Mouse (Mus musculus) urinary bladder, adult 2 months (tissue): Measurements from ENCODE around the gene Sfrp5. TPM values are rescaled to one million over a fixed set of nuclear protein-coding genes. Genes with fewer than 3 reads are reported as not detected.

Source experiments
- polyA plus RNA-seq: library from polyadenylated mRNA; depleted of rRNA; stranded (reverse); fragments of >200 nt; gene quantifications from 2 replicates; pipeline ENCODE4 v1.2.3, GENCODE M21; 2012; rRNA removed

Sfrp5 gene
- polyA plus RNA-seq, 1 experiment: 10.3 TPM

Other genes starting within 250 kb of the Sfrp5 start
- gene Mms19, start 221.1 kb downstream of the Sfrp5 start, polyA plus RNA-seq: 56.3 and 60.4 TPM in 2 replicates
- 33.2 and 39.2 TPM in 2 replicates for gene Ubtd1, start 220.5 kb downstream of the Sfrp5 start, polyA plus RNA-seq
- gene Ankrd2, start 166.3 kb downstream of the Sfrp5 start, polyA plus RNA-seq: 0.10 TPM in 1 of 2 replicates, not detected in the other
- 2.4 and 2.7 TPM in 2 replicates for gene Hoga1, start 156.6 kb downstream of the Sfrp5 start, polyA plus RNA-seq
- gene 4933411K16Rik, start 150.0 kb downstream of the Sfrp5 start, polyA plus RNA-seq: 0.23 and 0.24 TPM in 2 replicates
- gene Morn4, start 115.9 kb downstream of the Sfrp5 start, polyA plus RNA-seq: 7.4 and 8.7 TPM in 2 replicates
- gene Pi4k2a, start 111.8 kb downstream of the Sfrp5 start, polyA plus RNA-seq: 26.0 and 26.4 TPM in 2 replicates
- 28.6 and 29.1 TPM in 2 replicates for gene Avpi1, start 73.2 kb downstream of the Sfrp5 start, polyA plus RNA-seq
- 186 and 267 TPM in 2 replicates for gene Marveld1, start 54.9 kb downstream of the Sfrp5 start, polyA plus RNA-seq
- gene Zfyve27, start 38.3 kb downstream of the Sfrp5 start, polyA plus RNA-seq: 43.3 and 50.3 TPM in 2 replicates
- 0.10 TPM in 2 replicates for gene Golga7b, start 45.3 kb upstream of the Sfrp5 start, polyA plus RNA-seq
- 0.18 and 0.29 TPM in 2 replicates for gene Crtac1, start 229.5 kb upstream of the Sfrp5 start, polyA plus RNA-seq